Mouse (Mus musculus): ENCODE results near the gene Cnnm3.

DNA sequence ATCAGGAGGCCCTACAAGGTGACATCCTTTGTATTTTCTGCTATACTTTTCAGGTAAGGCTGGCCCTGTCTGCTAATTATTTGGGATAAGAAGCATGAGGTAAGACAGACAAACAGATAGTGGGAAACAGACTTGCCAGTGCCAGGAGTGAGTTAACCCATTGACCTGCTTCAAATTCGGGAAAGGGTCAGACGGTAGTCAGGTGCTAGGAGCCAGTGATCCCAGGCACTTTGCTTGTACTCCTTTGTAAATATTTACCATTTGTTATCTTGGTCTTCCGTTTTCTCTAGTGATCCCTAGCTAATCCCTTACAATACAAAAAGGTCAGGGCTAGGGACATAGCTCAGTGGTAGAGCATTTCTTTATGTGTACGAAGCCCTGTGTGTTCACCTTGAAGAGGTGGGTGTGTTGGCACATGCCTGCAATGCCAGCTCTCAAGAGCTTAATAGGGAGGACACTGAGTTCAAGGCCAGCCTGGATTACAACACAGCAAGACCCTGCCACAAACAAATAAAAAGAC lies 46.0 kb upstream of the Cnnm3 start:
- TF ChIP-seq POLR2A (IDR thresholded peaks at IDR 0.05; ENCODE audit: insufficient read length, low read depth) (no peak), REST (IDR thresholded peaks at IDR 0.05; ENCODE audit: insufficient read depth, insufficient read length) (no peak)

All from myocyte (in vitro differentiated cells).